ENCODE assay signal across 9 mouse cellular contexts in the genomic region with DNA sequence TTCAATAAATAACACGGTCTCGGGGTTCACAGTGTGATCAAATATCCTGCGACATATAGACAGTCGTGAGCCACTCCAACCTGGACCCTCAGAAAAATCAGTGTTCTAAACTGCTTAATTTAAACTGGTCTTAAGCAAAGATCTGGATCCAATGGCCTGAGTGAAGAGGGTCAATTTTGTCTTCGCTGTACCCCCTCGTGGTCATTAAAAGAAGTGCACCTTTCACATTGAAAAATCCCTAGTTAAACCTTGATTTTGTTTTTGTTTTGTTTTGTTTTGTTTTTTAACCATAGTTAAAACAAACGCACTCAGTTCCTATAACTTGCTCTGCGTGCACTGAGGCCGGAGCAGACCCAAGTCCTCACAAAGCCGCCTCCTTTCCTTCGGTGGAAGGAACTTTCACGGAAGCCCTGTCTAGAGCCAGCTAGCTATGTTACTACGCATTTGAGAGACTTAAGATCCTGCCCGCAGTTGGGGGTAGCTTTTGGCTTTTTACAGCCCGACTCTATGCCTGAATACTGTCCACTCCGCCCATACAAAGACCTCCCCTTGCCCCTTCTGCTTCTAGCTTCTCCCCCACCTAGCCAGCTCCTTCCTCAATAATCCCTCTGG. TPM values are rescaled to one million over a fixed set of nuclear protein-coding genes. Genes with fewer than 3 reads are reported as not detected.
DNase-seq lines count a peak whose midpoint lies in the region; ATAC-seq and TF ChIP-seq lines count a peak whose summit lies in the region.
"Had no signal": no experiment of that assay in that cellular context is flagged by ENCODE, and none has a peak within 500 bp of the region (broad histone marks: within the 10 kb centered on the region; RNA-seq: fewer than 3 reads in every experiment).

No protein-coding gene starts in this region.

- TF ChIP-seq CTCF in stomach, postnatal 0 days (IDR thresholded peaks at IDR 0.05; ENCODE audit: low read depth) = peak; percentile 78

- peak overlapping the region; percentile 78 for H3K4me2 ChIP-seq in embryonic facial prominence, embryonic 11.5 days (ENCODE audit: low read depth, low read length)
- peak overlapping the region; percentile 98 for H3K4me2 ChIP-seq in hindbrain, embryonic 16.5 days (ENCODE audit: low read length)
- H3K4me2 ChIP-seq in stomach, postnatal 0 days (replicated peaks; ENCODE audit: low read depth) = peak overlapping the region; percentile 85

- H3K27ac ChIP-seq in embryonic facial prominence, embryonic 11.5 days (replicated peaks; ENCODE audit: low read depth, low read length) = no peak overlapping the region
- peak overlapping the region; percentile 94 for H3K27ac ChIP-seq in hindbrain, embryonic 16.5 days (ENCODE audit: low read depth, low read length)
- peak overlapping the region; percentile 93 for H3K27ac ChIP-seq in stomach, postnatal 0 days (replicated peaks)

- H3K9ac ChIP-seq in embryonic facial prominence, embryonic 11.5 days (replicated peaks; ENCODE audit: low read length) = peak overlapping the region; percentile 79
- H3K9ac ChIP-seq in hindbrain, embryonic 16.5 days (ENCODE audit: low read depth, low read length) = peak overlapping the region; percentile 91
- H3K9ac ChIP-seq in stomach, postnatal 0 days (ENCODE audit: low read length) = peak overlapping the region; percentile 94

- H3K9me3 ChIP-seq in embryonic facial prominence, embryonic 11.5 days (replicated peaks; ENCODE audit: control insufficient read depth, low read length) = no peaks in the 10 kb centered on the region
- H3K9me3 ChIP-seq in hindbrain, embryonic 16.5 days (ENCODE audit: control insufficient read depth, low read length) = no peaks in the 10 kb centered on the region
- no peaks in the 10 kb centered on the region for H3K9me3 ChIP-seq in stomach, postnatal 0 days (ENCODE audit: control insufficient read depth, low read length)

- 6% methylated on average over 16 of the region's 16 CpGs for WGBS in embryonic facial prominence, embryonic 11.5 days
- 6% methylated on average over 16 of the region's 16 CpGs for WGBS in hindbrain, embryonic 16.5 days
- 4% methylated on average over 16 of the region's 16 CpGs for WGBS in stomach, postnatal 0 days

- no peak for ATAC-seq in embryonic facial prominence, embryonic 11.5 days (replicated peaks; ENCODE audit: insufficient number of reproducible peaks, low FRiP score, low TSS enrichment, low read depth)
- ATAC-seq in hindbrain, embryonic 16.5 days = no peak
- ATAC-seq in stomach, postnatal 0 days (ENCODE audit: low FRiP score, low TSS enrichment) = no peak

- H3K27me3 ChIP-seq in embryonic facial prominence, embryonic 11.5 days (ENCODE audit: control insufficient read depth, insufficient read depth, low read length) = no peaks in the 10 kb centered on the region
- H3K27me3 ChIP-seq in hindbrain, embryonic 16.5 days (replicated peaks; ENCODE audit: control insufficient read depth, insufficient read depth, low read length) = no peaks in the 10 kb centered on the region
- no peaks in the 10 kb centered on the region for H3K27me3 ChIP-seq in stomach, postnatal 0 days (ENCODE audit: control insufficient read depth, insufficient read depth, low read length)
- H3K27me3 ChIP-seq: Patski had no signal

- H3K36me3 ChIP-seq in embryonic facial prominence, embryonic 11.5 days (replicated peaks; ENCODE audit: control insufficient read depth, insufficient read depth, low read depth, low read length) = no peaks in the 10 kb centered on the region
- 0 out of 2 replicates have a peak, but pooled peaks cover 3% of the 10 kb centered on the region for H3K36me3 ChIP-seq in hindbrain, embryonic 16.5 days (ENCODE audit: control insufficient read depth, insufficient read depth, low read length)
- H3K36me3 ChIP-seq in stomach, postnatal 0 days (ENCODE audit: control insufficient read depth, insufficient read depth, low read length) = no peaks in the 10 kb centered on the region

- DNase-seq in cerebellum, adult 8-10 months = peak; percentile 48
- DNase-seq in cerebellum, postnatal 4 days (ENCODE audit: low spot score in 2 of 2) = no peak
- DNase-seq in B cell, adult 2 months = peak; percentile 51 to 58
- peak; percentile 58 for DNase-seq in embryonic facial prominence, embryonic 11.5 days (ENCODE audit: low spot score)
- peak; percentile 42 for DNase-seq in lung, postnatal 36 days
- no peak for DNase-seq in stomach, postnatal 0 days (ENCODE audit: low spot score)
- DNase-seq in gastrocnemius, postnatal 14 days = no peak

- TF ChIP-seq EP300 in stomach, postnatal 0 days (optimal IDR thresholded peaks at IDR 0.05) = no peak

- intact Hi-C loops in gastrocnemius, postnatal 14 days (cut with DNase I; ENCODE audit: low total_unique reads) = loop anchor here (10.0 kb wide), 1 partner anchor 170 kb away; a partner anchor contains a TSS

- peak overlapping the region; percentile 84 for H3K4me3 ChIP-seq in embryonic facial prominence, embryonic 11.5 days (ENCODE audit: low read depth, low read length)
- H3K4me3 ChIP-seq in hindbrain, embryonic 16.5 days (ENCODE audit: low read length) = peak overlapping the region; percentile 95
- peak overlapping the region; percentile 92 for H3K4me3 ChIP-seq in stomach, postnatal 0 days (ENCODE audit: low read depth, low read length)

- no peaks in the 10 kb centered on the region for H3K4me1 ChIP-seq in embryonic facial prominence, embryonic 11.5 days (ENCODE audit: control insufficient read depth, insufficient read depth, low read length)
- peaks cover 14% of the 10 kb centered on the region for H3K4me1 ChIP-seq in hindbrain, embryonic 16.5 days (ENCODE audit: control insufficient read depth, insufficient read depth, low read depth, low read length)
- H3K4me1 ChIP-seq in stomach, postnatal 0 days (replicated peaks; ENCODE audit: control insufficient read depth, insufficient read depth) = no peaks in the 10 kb centered on the region

RNA-seq across cellular contexts. Expression of a gene that starts 1.2 kb away (rescaled TPM):
- 52.2 and 56.2 TPM in 2 replicates for polyA plus RNA-seq in embryonic facial prominence, embryonic 11.5 days (2014; fragmentation: Nextera tagmentation; extraction: Ambion mirVana)
- 70.0 and 76.7 TPM in 2 replicates for polyA plus RNA-seq in hindbrain, embryonic 16.5 days (2015; fragmentation: Nextera tagmentation; extraction: Ambion mirVana)
- polyA plus RNA-seq in stomach, postnatal 0 days (2015; fragmentation: Nextera tagmentation; extraction: Ambion mirVana) = 42.2 and 46.9 TPM in 2 replicates
- total RNA-seq in gastrocnemius, postnatal 14 days (2021) = 10 to 100 TPM; 40.5 to 44.4 TPM

RNA-seq across cellular contexts. Expression of a gene that starts 5.2 kb away (rescaled TPM):
- polyA plus RNA-seq in embryonic facial prominence, embryonic 11.5 days (2014; fragmentation: Nextera tagmentation; extraction: Ambion mirVana) = 11.6 and 12.0 TPM in 2 replicates
- polyA plus RNA-seq in hindbrain, embryonic 16.5 days (2015; fragmentation: Nextera tagmentation; extraction: Ambion mirVana) = 61.7 and 63.3 TPM in 2 replicates
- polyA plus RNA-seq in stomach, postnatal 0 days (2015; fragmentation: Nextera tagmentation; extraction: Ambion mirVana) = 23.1 and 24.2 TPM in 2 replicates
- 1 to 10 TPM; 5.6 to 6.4 TPM for total RNA-seq in gastrocnemius, postnatal 14 days (2021)

Comparison
In these comparisons a context has a peak if more than half of its experiments do, and no peak if none do; other contexts are left out.
1. DNase-seq: peak in cerebellum, adult 8-10 months (single experiment), B cell, adult 2 months (2 of 2), embryonic facial prominence, embryonic 11.5 days (single experiment) and lung, postnatal 36 days (single experiment); none in cerebellum, postnatal 4 days (0 of 2), stomach, postnatal 0 days (single experiment) and gastrocnemius, postnatal 14 days (single experiment).
2. Peak in every context shown above with its lines, with median percentiles within 50 percentile points of each other: H3K4me2 ChIP-seq, H3K4me3 ChIP-seq and H3K9ac ChIP-seq.